Mouse (Mus musculus): ENCODE data around the gene Ryr2. TPM values are rescaled to one million over a fixed set of nuclear protein-coding genes. Genes with fewer than 3 reads are reported as not detected.

Gene Ryr2
- total RNA-seq, 1 experiment = 7.0 TPM

GRCm38 (mm10) chr13:11977606-11978005, 129.1 kb downstream of the Ryr2 start:
- in situ Hi-C loops (cut with MboI; ENCODE audit: low sequenced_read_pairs in 2 of 2, unreplicated experiment in 2 of 2) = no loop called here

GRCm38 (mm10) chr13:11964391-11964790, 142.4 kb downstream of the Ryr2 start:
- in situ Hi-C loops (cut with MboI; ENCODE audit: low sequenced_read_pairs in 2 of 2, unreplicated experiment in 2 of 2) = no loop called here
- no peak overlapping the region for H3K9ac ChIP-seq (ENCODE audit: insufficient read depth, low read depth, low read length, poor library complexity, severe bottlenecking)
- no peak overlapping the region for H3K4me3 ChIP-seq (ENCODE audit: insufficient read depth in 1 of 2, low read depth in 1 of 2, low read length in 2 of 2, poor library complexity in 1 of 2, severe bottlenecking in 1 of 2)
- no peaks in the 10 kb centered on the region for H3K9me3 ChIP-seq (ENCODE audit: control insufficient read depth, insufficient read depth, low read depth, low read length)
- H3K27ac ChIP-seq (ENCODE audit: insufficient read depth, low read depth, low read length, poor library complexity, severe bottlenecking) = no peak overlapping the region
- peaks cover 0 to 2% of the 10 kb centered on the region in 2 experiments; a peak in 1 of 4 replicates for H3K4me1 ChIP-seq (ENCODE audit: control insufficient read depth in 2 of 2, insufficient read depth in 2 of 2, low read length in 2 of 2, poor library complexity in 1 of 2)
- DNase-seq (ENCODE audit: low read depth, low spot score) = no peak
- TF ChIP-seq MAFK (IDR thresholded peaks at IDR 0.05; ENCODE audit: insufficient read depth, low read depth, low read length) (no peak), ZNF384 (IDR thresholded peaks at IDR 0.05; ENCODE audit: low read depth, low read length) (no peak), HCFC1 (IDR thresholded peaks at IDR 0.05; ENCODE audit: borderline replicate concordance, insufficient read depth, low read length) (no peak), ZC3H11A (IDR thresholded peaks at IDR 0.05; ENCODE audit: borderline replicate concordance, low read depth, low read length) (no peak), CHD2 (IDR thresholded peaks at IDR 0.05; ENCODE audit: low read depth, low read length) (no peak)
- no peaks in the 10 kb centered on the region for H3K36me3 ChIP-seq (ENCODE audit: control insufficient read depth, insufficient read depth, low read length, poor library complexity, severe bottlenecking)

More at GRCm38 (mm10) chr13:11977606-11978005, 129.1 kb downstream of the Ryr2 start:
- no peaks in the 10 kb centered on the region for H3K9me3 ChIP-seq (ENCODE audit: control insufficient read depth, insufficient read depth, low read depth, low read length)
- no peak overlapping the region for H3K9ac ChIP-seq (ENCODE audit: insufficient read depth, low read depth, low read length, poor library complexity, severe bottlenecking)
- no peak for DNase-seq (ENCODE audit: low read depth, low spot score)
- H3K36me3 ChIP-seq (ENCODE audit: control insufficient read depth, insufficient read depth, low read length, poor library complexity, severe bottlenecking) = no peaks in the 10 kb centered on the region
- no peak for TF ChIP-seq CHD2 (IDR thresholded peaks at IDR 0.05; ENCODE audit: low read depth, low read length)
- no peak for TF ChIP-seq ZC3H11A (IDR thresholded peaks at IDR 0.05; ENCODE audit: borderline replicate concordance, low read depth, low read length)
- no peak for TF ChIP-seq ZNF384 (IDR thresholded peaks at IDR 0.05; ENCODE audit: low read depth, low read length)
- peaks cover 0 to 10% of the 10 kb centered on the region in 2 experiments; a peak in 3 of 4 replicates for H3K4me1 ChIP-seq (ENCODE audit: control insufficient read depth in 2 of 2, insufficient read depth in 2 of 2, low read length in 2 of 2, poor library complexity in 1 of 2)
- no peak overlapping the region for H3K27ac ChIP-seq (ENCODE audit: insufficient read depth, low read depth, low read length, poor library complexity, severe bottlenecking)
- H3K4me3 ChIP-seq (ENCODE audit: insufficient read depth in 1 of 2, low read depth in 1 of 2, low read length in 2 of 2, poor library complexity in 1 of 2, severe bottlenecking in 1 of 2) = no peak overlapping the region

GRCm38 (mm10) chr13:11959488-11960174, 147.1 kb downstream of the Ryr2 start:
- H3K9ac ChIP-seq (ENCODE audit: insufficient read depth, low read depth, low read length, poor library complexity, severe bottlenecking) = no peak overlapping the region
- TF ChIP-seq MAFK (IDR thresholded peaks at IDR 0.05; ENCODE audit: insufficient read depth, low read depth, low read length) (no peak), CHD2 (IDR thresholded peaks at IDR 0.05; ENCODE audit: low read depth, low read length) (no peak)
- H3K4me1 ChIP-seq (ENCODE audit: control insufficient read depth in 2 of 2, insufficient read depth in 2 of 2, low read length in 2 of 2, poor library complexity in 1 of 2) = no peaks in the 10 kb centered on the region; a peak in 1 of 4 replicates
- no peaks in the 10 kb centered on the region for H3K36me3 ChIP-seq (ENCODE audit: control insufficient read depth, insufficient read depth, low read length, poor library complexity, severe bottlenecking)
- in situ Hi-C loops (cut with MboI; ENCODE audit: low sequenced_read_pairs in 2 of 2, unreplicated experiment in 2 of 2) = no loop called here
- no peak overlapping the region for H3K4me3 ChIP-seq (ENCODE audit: insufficient read depth in 1 of 2, low read depth in 1 of 2, low read length in 2 of 2, poor library complexity in 1 of 2, severe bottlenecking in 1 of 2)
- H3K9me3 ChIP-seq (ENCODE audit: control insufficient read depth, insufficient read depth, low read depth, low read length) = no peaks in the 10 kb centered on the region
- DNase-seq (ENCODE audit: low read depth, low spot score) = no peak
- no peak overlapping the region for H3K27ac ChIP-seq (ENCODE audit: insufficient read depth, low read depth, low read length, poor library complexity, severe bottlenecking)

GRCm38 (mm10) chr13:11958854-11959253, 147.9 kb downstream of the Ryr2 start:
- no peak overlapping the region for H3K9ac ChIP-seq (ENCODE audit: insufficient read depth, low read depth, low read length, poor library complexity, severe bottlenecking)
- no peak overlapping the region for H3K27ac ChIP-seq (ENCODE audit: insufficient read depth, low read depth, low read length, poor library complexity, severe bottlenecking)
- H3K4me1 ChIP-seq (ENCODE audit: control insufficient read depth in 2 of 2, insufficient read depth in 2 of 2, low read length in 2 of 2, poor library complexity in 1 of 2) = no peaks in the 10 kb centered on the region
- no peaks in the 10 kb centered on the region for H3K36me3 ChIP-seq (ENCODE audit: control insufficient read depth, insufficient read depth, low read length, poor library complexity, severe bottlenecking)
- in situ Hi-C loops (cut with MboI; ENCODE audit: low sequenced_read_pairs in 2 of 2, unreplicated experiment in 2 of 2) = no loop called here
- H3K9me3 ChIP-seq (ENCODE audit: control insufficient read depth, insufficient read depth, low read depth, low read length) = no peaks in the 10 kb centered on the region
- TF ChIP-seq HCFC1 (IDR thresholded peaks at IDR 0.05; ENCODE audit: borderline replicate concordance, insufficient read depth, low read length) = no peak
- TF ChIP-seq MAFK (IDR thresholded peaks at IDR 0.05; ENCODE audit: insufficient read depth, low read depth, low read length) = no peak
- TF ChIP-seq ZC3H11A (IDR thresholded peaks at IDR 0.05; ENCODE audit: borderline replicate concordance, low read depth, low read length) = no peak
- TF ChIP-seq ZNF384 (IDR thresholded peaks at IDR 0.05; ENCODE audit: low read depth, low read length) = no peak
- TF ChIP-seq CHD2 (IDR thresholded peaks at IDR 0.05; ENCODE audit: low read depth, low read length) = no peak
- H3K4me3 ChIP-seq (ENCODE audit: insufficient read depth in 1 of 2, low read depth in 1 of 2, low read length in 2 of 2, poor library complexity in 1 of 2, severe bottlenecking in 1 of 2) = no peak overlapping the region
- DNase-seq (ENCODE audit: low read depth, low spot score) = no peak

- no peak for DNase-seq (ENCODE audit: low read depth, low spot score)
- in situ Hi-C loops (cut with MboI; ENCODE audit: low sequenced_read_pairs in 2 of 2, unreplicated experiment in 2 of 2) = no loop called here
- no peak overlapping the region for H3K4me3 ChIP-seq (ENCODE audit: insufficient read depth in 1 of 2, low read depth in 1 of 2, low read length in 2 of 2, poor library complexity in 1 of 2, severe bottlenecking in 1 of 2)
- no peak overlapping the region for H3K27ac ChIP-seq (ENCODE audit: insufficient read depth, low read depth, low read length, poor library complexity, severe bottlenecking)
- H3K4me1 ChIP-seq (ENCODE audit: control insufficient read depth in 2 of 2, insufficient read depth in 2 of 2, low read length in 2 of 2, poor library complexity in 1 of 2) = no peaks in the 10 kb centered on the region
- no peak overlapping the region for H3K9ac ChIP-seq (ENCODE audit: insufficient read depth, low read depth, low read length, poor library complexity, severe bottlenecking)
- H3K36me3 ChIP-seq (ENCODE audit: control insufficient read depth, insufficient read depth, low read length, poor library complexity, severe bottlenecking) = no peaks in the 10 kb centered on the region
- TF ChIP-seq CHD2 (IDR thresholded peaks at IDR 0.05; ENCODE audit: low read depth, low read length) (no peak), ZNF384 (IDR thresholded peaks at IDR 0.05; ENCODE audit: low read depth, low read length) (no peak), HCFC1 (IDR thresholded peaks at IDR 0.05; ENCODE audit: borderline replicate concordance, insufficient read depth, low read length) (no peak), ZC3H11A (IDR thresholded peaks at IDR 0.05; ENCODE audit: borderline replicate concordance, low read depth, low read length) (no peak), MAFK (IDR thresholded peaks at IDR 0.05; ENCODE audit: insufficient read depth, low read depth, low read length) (no peak)
- H3K9me3 ChIP-seq (ENCODE audit: control insufficient read depth, insufficient read depth, low read depth, low read length) = no peaks in the 10 kb centered on the region
Observed at GRCm38 (mm10) chr13:11958271-11958670, 148.5 kb downstream of the Ryr2 start.
